In the genomic region with DNA sequence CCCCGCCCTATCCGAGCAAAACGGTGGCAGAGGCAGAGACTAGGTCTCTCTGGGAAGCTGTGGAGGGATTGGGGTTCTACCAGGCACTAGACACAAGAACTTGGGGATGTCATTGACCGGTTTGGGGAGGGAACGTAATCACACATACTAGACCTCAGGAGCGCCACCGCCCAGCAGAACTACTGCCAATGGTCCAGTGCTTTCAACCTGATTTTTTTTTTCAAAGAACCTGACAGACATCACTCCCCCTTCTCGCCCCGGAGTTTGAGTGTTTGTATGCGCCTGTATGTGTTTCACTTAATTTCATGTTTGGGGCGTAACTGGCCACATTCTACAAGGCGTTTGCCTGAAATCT, we compare ENCODE assay signal across 10 mouse cellular contexts. TPM values are rescaled to one million over a fixed set of nuclear protein-coding genes. Genes with fewer than 3 reads are reported as not detected.
DNase-seq lines count a peak whose midpoint lies in the region; ATAC-seq lines count a peak whose summit lies in the region.
"Had no signal": no experiment of that assay in that cellular context is flagged by ENCODE, and none has a peak within 500 bp of the region (broad histone marks: within the 10 kb centered on the region; RNA-seq: fewer than 3 reads in every experiment).

No protein-coding gene starts in this region.

- peak overlapping the region; percentile 31 for H3K9ac ChIP-seq in lung, embryonic 15.5 days
- H3K9ac ChIP-seq in forebrain, embryonic 13.5 days = peak overlapping the region; percentile 62
- peak overlapping the region; percentile 63 for H3K9ac ChIP-seq in limb, embryonic 13.5 days
- H3K9ac ChIP-seq in stomach, embryonic 14.5 days (replicated peaks; ENCODE audit: low read depth, low read length) = no peak overlapping the region

- H3K27ac ChIP-seq in lung, embryonic 15.5 days = no peak overlapping the region
- H3K27ac ChIP-seq in forebrain, embryonic 13.5 days = no peak overlapping the region
- H3K27ac ChIP-seq in limb, embryonic 13.5 days = no peak overlapping the region
- H3K27ac ChIP-seq in stomach, embryonic 14.5 days (ENCODE audit: low read length) = no peak overlapping the region
- H3K27ac ChIP-seq: macrophage had no signal

- no peaks in the 10 kb centered on the region for H3K9me3 ChIP-seq in lung, embryonic 15.5 days
- H3K9me3 ChIP-seq in forebrain, embryonic 13.5 days (replicated peaks) = no peaks in the 10 kb centered on the region
- no peaks in the 10 kb centered on the region for H3K9me3 ChIP-seq in limb, embryonic 13.5 days
- no peaks in the 10 kb centered on the region for H3K9me3 ChIP-seq in stomach, embryonic 14.5 days (ENCODE audit: control insufficient read depth, low read depth, low read length)

- ATAC-seq in lung, embryonic 15.5 days (ENCODE audit: borderline replicate concordance, extremely low read depth, low FRiP score, low TSS enrichment) = no peak
- ATAC-seq in forebrain, embryonic 13.5 days = no peak
- ATAC-seq in limb, embryonic 13.5 days (ENCODE audit: low FRiP score, low read depth) = no peak
- ATAC-seq in stomach, embryonic 14.5 days (ENCODE audit: insufficient number of reproducible peaks, insufficient read depth, low FRiP score, low read depth) = no peak
- ATAC-seq: activated CD4-positive, CD25-positive, alpha-beta regulatory T cell, adult 4 months had no signal

- H3K27me3 ChIP-seq in lung, embryonic 15.5 days = peaks cover 39% of the 10 kb centered on the region
- peaks cover 23% of the 10 kb centered on the region for H3K27me3 ChIP-seq in forebrain, embryonic 13.5 days
- peaks cover 79% of the 10 kb centered on the region for H3K27me3 ChIP-seq in limb, embryonic 13.5 days
- peaks cover 34% of the 10 kb centered on the region for H3K27me3 ChIP-seq in stomach, embryonic 14.5 days (ENCODE audit: control insufficient read depth, insufficient read depth, low read length)

- no peaks in the 10 kb centered on the region for H3K36me3 ChIP-seq in lung, embryonic 15.5 days
- no peaks in the 10 kb centered on the region for H3K36me3 ChIP-seq in forebrain, embryonic 13.5 days (ENCODE audit: poor library complexity, severe bottlenecking)
- H3K36me3 ChIP-seq in limb, embryonic 13.5 days = no peaks in the 10 kb centered on the region
- H3K36me3 ChIP-seq in stomach, embryonic 14.5 days (ENCODE audit: control insufficient read depth, insufficient read depth, low read length) = no peaks in the 10 kb centered on the region

- WGBS in lung, embryonic 15.5 days = 3% methylated on average over 12 of the region's 12 CpGs
- 1% methylated on average over 12 of the region's 12 CpGs for WGBS in forebrain, embryonic 13.5 days
- WGBS in limb, embryonic 13.5 days = 3% methylated on average over 12 of the region's 12 CpGs
- WGBS in stomach, embryonic 14.5 days = 2% methylated on average over 12 of the region's 12 CpGs

- no peak for DNase-seq in lung, postnatal 25 days (ENCODE audit: low spot score)
- no peak for DNase-seq in layer of hippocampus, adult 18-20 months (ENCODE audit: low spot score in 2 of 2)
- no peak for DNase-seq in retina, embryonic 14.5 days (ENCODE audit: low spot score)

- peaks cover 15% of the 10 kb centered on the region for H3K4me1 ChIP-seq in lung, embryonic 15.5 days
- H3K4me1 ChIP-seq in forebrain, embryonic 13.5 days = peaks cover 24% of the 10 kb centered on the region
- peaks cover 18% of the 10 kb centered on the region for H3K4me1 ChIP-seq in limb, embryonic 13.5 days
- peaks cover 6% of the 10 kb centered on the region; the same call in 1 of the 2 replicates for H3K4me1 ChIP-seq in stomach, embryonic 14.5 days (ENCODE audit: control insufficient read depth, insufficient read depth, low read length)

- H3K4me3 ChIP-seq in lung, embryonic 15.5 days = peak overlapping the region; percentile 54
- H3K4me3 ChIP-seq in forebrain, embryonic 13.5 days = peak overlapping the region; percentile 63
- peak overlapping the region; percentile 57 for H3K4me3 ChIP-seq in limb, embryonic 13.5 days
- H3K4me3 ChIP-seq in stomach, embryonic 14.5 days (ENCODE audit: low read depth, low read length) = peak overlapping the region; percentile 40
- H3K4me3 ChIP-seq: erythroblast, embryonic 14.5 days had no signal

- peak overlapping the region; percentile 94 for H3K4me2 ChIP-seq in lung, embryonic 15.5 days
- H3K4me2 ChIP-seq in forebrain, embryonic 13.5 days = peak overlapping the region; percentile 97
- peak overlapping the region; percentile 99 for H3K4me2 ChIP-seq in limb, embryonic 13.5 days (replicated peaks)
- peak overlapping the region; percentile 73 for H3K4me2 ChIP-seq in stomach, embryonic 14.5 days (replicated peaks; ENCODE audit: low read depth, low read length)

RNA-seq across cellular contexts. Expression of gene Egfem1, which starts 1.1 kb away (rescaled TPM):
- polyA plus RNA-seq in lung, embryonic 15.5 days (2015; fragmentation: Nextera tagmentation; extraction: Ambion mirVana) = 11.9 and 16.5 TPM in 2 replicates
- 5.2 and 9.5 TPM in 2 replicates for polyA plus RNA-seq in forebrain, embryonic 13.5 days (2015; fragmentation: Nextera tagmentation; extraction: Ambion mirVana)
- polyA plus RNA-seq in limb, embryonic 13.5 days (2015; fragmentation: Nextera tagmentation; extraction: Ambion mirVana) = 4.7 and 7.5 TPM in 2 replicates
- 0.41 and 1.3 TPM in 2 replicates for polyA plus RNA-seq in stomach, embryonic 14.5 days (2014; fragmentation: Nextera tagmentation; extraction: Ambion mirVana)
- 10 to 100 TPM; 28.9 to 35.3 TPM for total RNA-seq in layer of hippocampus, adult 18-20 months (2021)
- polyA plus RNA-seq: activated CD4-positive, CD25-positive, alpha-beta regulatory T cell, adult 4 months; erythroblast, embryonic 14.5 days; macrophage had no signal
